Mouse (Mus musculus) limb, embryonic 14.5 days (tissue): ENCODE measurements around the gene Pygb. TPM values are rescaled to one million over a fixed set of nuclear protein-coding genes. Genes with fewer than 3 reads are reported as not detected.

Source experiments
- ATAC-seq: fragments of 200-750 bp; cut with Nextera tagmentation; 2 replicates; pipeline ENCODE4 v1.8.0; 2017; ENCODE audit warnings: low read depth, moderate number of reproducible peaks, moderate TSS enrichment; ENCODE audit not compliant: low FRiP score
- DNase-seq: peaks from one replicate; pipeline ENCODE4 v3.0.0-alpha.2; 2015; ENCODE audit warnings: low spot score
- H3K27ac ChIP-seq: fragments of 300-500 bp; sonication (generic); replicated peaks from 2 replicates; pipeline ENCODE4 v1.5.1; 2014; ENCODE audit warnings: low read depth, mild to moderate bottlenecking, low read length, moderate library complexity, mixed read lengths
- H3K27me3 ChIP-seq: fragments of 300-500 bp; sonication (generic); 2 replicates; pipeline ENCODE4 v1.6.1; 2014; ENCODE audit warnings: low read length, mixed read lengths; ENCODE audit not compliant: control insufficient read depth, insufficient read depth
- H3K36me3 ChIP-seq: fragments of 300-500 bp; sonication (generic); 2 replicates; pipeline ENCODE4 v1.6.1; 2014; ENCODE audit warnings: mild to moderate bottlenecking, low read length, moderate library complexity, mixed read lengths; ENCODE audit not compliant: control insufficient read depth, insufficient read depth
- H3K4me1 ChIP-seq: fragments of 300-500 bp; sonication (generic); 2 replicates; pipeline ENCODE4 v1.6.1; 2014; ENCODE audit warnings: antibody characterized with exemption, low read length, mixed read lengths; ENCODE audit not compliant: control insufficient read depth, insufficient read depth
- H3K4me2 ChIP-seq: fragments of 300-500 bp; sonication (generic); replicated peaks from 2 replicates; pipeline ENCODE4 v1.6.1; 2014; ENCODE audit warnings: low read depth, mild to moderate bottlenecking, low read length, moderate library complexity; ENCODE audit not compliant: severe bottlenecking
- H3K4me3 ChIP-seq: fragments of 300-500 bp; sonication (generic); replicated peaks from 2 replicates; pipeline ENCODE4 v1.5.1; 2014; ENCODE audit warnings: low read length
- H3K9ac ChIP-seq: fragments of 300-500 bp; sonication (generic); 2 replicates; pipeline ENCODE4 v1.6.1; 2014; ENCODE audit warnings: mild to moderate bottlenecking, low read depth, low read length, moderate library complexity; ENCODE audit not compliant: severe bottlenecking
- H3K9me3 ChIP-seq: fragments of 300-500 bp; sonication (generic); 2 replicates; pipeline ENCODE4 v1.6.1; 2016; ENCODE audit warnings: low read length; ENCODE audit not compliant: control insufficient read depth
- POLR2A ChIP-seq: fragments of 200-500 bp; IDR thresholded peaks from 2 replicates; pipeline ENCODE4 v1.8.0; 2012; ENCODE audit warnings: inconsistent platforms, mild to moderate bottlenecking, moderate library complexity, borderline replicate concordance; ENCODE audit not compliant: insufficient read depth, insufficient read length; ENCODE audit errors: extremely low read depth
- WGBS: fragments of 180-500 bp; shearing (Covaris S2); extraction: QIAGEN DNeasy Blood & Tissue Kit; methylation state at CpG from one replicate; pipeline ENCODE4 v1.1.7; 2014; 5-methylcytosine and 5-hydroxymethylcytosine counted together
- polyA plus RNA-seq, 2 experiments: library from polyadenylated mRNA; depleted of rRNA in 1 of 2; stranded (reverse) in 1 of 2; unstranded in 1 of 2; fragments of >200 nt; fragmentation: Nextera tagmentation in 1 of 2; extraction: Ambion mirVana in 1 of 2; gene quantifications; 2 replicates each; pipeline versions ENCODE4 v1.2.1 to v1.2.3; 2012 to 2014

The Pygb gene
- polyA plus RNA-seq, 2 experiments = 62.3 to 65.2 TPM

DNA sequence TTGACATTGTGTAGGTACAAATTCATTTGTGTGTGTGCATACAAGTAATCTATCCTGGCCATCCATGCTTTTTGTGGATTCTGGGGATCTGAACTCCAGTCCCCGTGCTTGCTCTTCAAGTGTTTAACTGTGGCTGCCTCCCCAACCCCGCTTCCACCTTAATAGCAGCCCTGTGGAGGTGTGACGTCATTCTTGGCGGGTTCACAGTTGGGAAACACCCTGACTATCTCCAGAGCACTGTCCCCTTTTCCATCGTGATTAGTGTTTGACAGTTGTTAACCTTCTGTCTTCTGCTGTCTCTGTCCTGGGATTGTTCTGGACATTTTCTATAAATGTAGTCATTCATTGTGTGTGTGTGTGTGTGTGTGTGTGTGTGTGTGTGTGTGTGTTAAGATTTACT is 24.1 kb downstream of the Pygb start:
- Histone ChIP-seq H3K36me3 (peaks cover 95% of the 10 kb centered on the region), H3K4me2 (no peak overlapping the region), H3K4me3 (no peak overlapping the region), H3K4me1 (no peaks in the 10 kb centered on the region), H3K27ac (no peak overlapping the region), H3K9me3 (no peaks in the 10 kb centered on the region), H3K27me3 (no peaks in the 10 kb centered on the region), H3K9ac (no peak overlapping the region)
- ATAC-seq = no peak
- WGBS = 74% methylated on average over 5 of the region's 5 CpGs
- DNase-seq = no peak
- no peak for TF ChIP-seq POLR2A

- peaks cover 96% of the 10 kb centered on the region for H3K36me3 ChIP-seq
- WGBS = 93% methylated on average over 6 of the region's 6 CpGs
- DNase-seq (no peak), ATAC-seq (no peak)
- H3K4me2 ChIP-seq = no peak overlapping the region
- no peak for TF ChIP-seq POLR2A
- H3K9me3 ChIP-seq = no peaks in the 10 kb centered on the region
- no peak overlapping the region for H3K27ac ChIP-seq
- H3K9ac ChIP-seq = no peak overlapping the region
- H3K4me1 ChIP-seq = no peaks in the 10 kb centered on the region
- no peak overlapping the region for H3K4me3 ChIP-seq
- no peaks in the 10 kb centered on the region for H3K27me3 ChIP-seq
These were observed 26.3 kb downstream of the Pygb start for GRCm38 (mm10) chr2:150812816-150813215.

- H3K36me3 ChIP-seq = peaks cover 88% of the 10 kb centered on the region
These were observed 30.3 kb downstream of the Pygb start for GRCm38 (mm10) chr2:150816676-150817402.

GRCm38 (mm10) chr2:150818742-150819141 is 32.2 kb downstream of the Pygb start:
- TF ChIP-seq POLR2A = no peak
- ATAC-seq (no peak), DNase-seq (no peak)
- Histone ChIP-seq H3K4me1 (no peaks in the 10 kb centered on the region), H3K4me3 (no peak overlapping the region), H3K27me3 (no peaks in the 10 kb centered on the region), H3K9me3 (no peaks in the 10 kb centered on the region), H3K27ac (no peak overlapping the region), H3K9ac (no peak overlapping the region), H3K4me2 (no peak overlapping the region), H3K36me3 (peaks cover 82% of the 10 kb centered on the region)
- WGBS = 77% methylated on average over 8 of the region's 8 CpGs

More at GRCm38 (mm10) chr2:150816676-150817402, 30.3 kb downstream of the Pygb start:
- H3K9me3 ChIP-seq = no peaks in the 10 kb centered on the region
- H3K4me3 ChIP-seq = no peak overlapping the region
- ATAC-seq (no peak), DNase-seq (no peak)
- H3K4me1 ChIP-seq = no peaks in the 10 kb centered on the region
- TF ChIP-seq POLR2A = no peak
- H3K27me3 ChIP-seq = no peaks in the 10 kb centered on the region
- H3K4me2 ChIP-seq = no peak overlapping the region
- H3K27ac ChIP-seq = no peak overlapping the region
- no peak overlapping the region for H3K9ac ChIP-seq
- WGBS = 90% methylated on average over 18 of the region's 18 CpGs

DNA sequence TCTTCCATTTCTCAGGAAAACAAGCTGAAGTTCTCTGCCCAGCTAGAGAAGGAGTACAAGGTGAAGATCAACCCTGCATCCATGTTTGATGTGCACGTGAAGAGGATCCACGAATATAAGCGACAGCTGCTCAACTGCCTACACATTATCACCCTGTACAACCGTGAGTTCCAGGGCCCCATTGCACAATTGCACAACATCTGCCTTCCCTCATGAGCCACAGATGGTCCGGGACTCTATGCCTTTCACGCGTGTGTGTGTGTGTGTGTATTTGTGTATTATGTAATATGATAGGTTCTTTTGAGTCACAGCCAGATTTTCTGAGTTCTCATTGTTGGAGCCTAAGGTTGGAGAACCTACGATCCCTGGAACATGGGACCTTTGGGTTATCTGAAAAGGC is 34.2 kb downstream of the Pygb start:
- Histone ChIP-seq H3K4me3 (no peak overlapping the region), H3K4me2 (no peak overlapping the region), H3K4me1 (no peaks in the 10 kb centered on the region), H3K9me3 (no peaks in the 10 kb centered on the region), H3K27ac (no peak overlapping the region), H3K27me3 (no peaks in the 10 kb centered on the region), H3K9ac (no peak overlapping the region), H3K36me3 (peaks cover 82% of the 10 kb centered on the region)
- TF ChIP-seq POLR2A = no peak
- no peak for ATAC-seq
- 91% methylated on average over 8 of the region's 8 CpGs for WGBS
- no peak for DNase-seq
